In the genomic region with DNA sequence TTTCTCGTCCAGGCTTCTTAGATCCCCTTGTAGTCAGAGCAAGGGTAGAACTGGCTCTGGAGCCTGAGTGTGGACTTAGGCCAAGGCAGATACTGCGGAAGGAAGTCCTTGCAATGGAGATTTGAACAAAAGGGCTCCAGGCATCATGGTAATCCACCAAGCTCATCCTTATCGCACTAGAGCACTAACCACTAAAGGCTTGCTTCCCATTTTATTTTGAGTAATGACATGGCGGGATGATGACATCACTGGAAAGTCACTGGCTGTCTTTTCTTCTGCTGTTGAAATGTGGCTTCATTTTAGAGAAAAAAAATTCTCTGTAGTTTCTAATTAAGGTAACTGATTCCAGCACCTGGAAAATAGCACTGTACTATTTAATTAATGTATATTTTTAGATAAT, we compare ENCODE assay signal across 18 mouse cellular contexts.
"Had no signal": no experiment of that assay in that cellular context is flagged by ENCODE, and none has a peak within 500 bp of the region (broad histone marks: within the 10 kb centered on the region; RNA-seq: fewer than 3 reads in every experiment).

No protein-coding gene starts in this region.

- H3K27me3 ChIP-seq: limb, embryonic 13.5 days; megakaryocyte, embryonic 14.5 days; midbrain, embryonic 12.5 days; neural tube, embryonic 13.5 days; stomach, embryonic 15.5 days had no signal

- H3K9ac ChIP-seq: limb, embryonic 13.5 days; liver, embryonic 14.5 days; midbrain, embryonic 12.5 days; neural tube, embryonic 13.5 days; stomach, embryonic 15.5 days had no signal

- H3K4me1 ChIP-seq: midbrain, embryonic 12.5 days; neural tube, embryonic 13.5 days; stomach, embryonic 15.5 days had no signal

- H3K36me3 ChIP-seq: limb, embryonic 13.5 days; midbrain, embryonic 12.5 days; neural tube, embryonic 13.5 days; stomach, embryonic 15.5 days had no signal

- H3K27ac ChIP-seq: kidney, postnatal 0 days; limb, embryonic 13.5 days; liver, embryonic 14.5 days; midbrain, embryonic 12.5 days; neural tube, embryonic 13.5 days; stomach, embryonic 15.5 days had no signal

- H3K4me2 ChIP-seq: limb, embryonic 13.5 days; midbrain, embryonic 12.5 days; neural tube, embryonic 13.5 days; stomach, embryonic 15.5 days had no signal

- ATAC-seq: lung, postnatal 0 days; midbrain, embryonic 16.5 days had no signal

- H3K4me3 ChIP-seq: limb, embryonic 13.5 days; megakaryocyte, embryonic 14.5 days; midbrain, embryonic 12.5 days; neural tube, embryonic 13.5 days; stomach, embryonic 15.5 days had no signal

- DNase-seq: kidney, adult 11 months; kidney, adult 9 months; kidney, postnatal 36 days; layer of hippocampus, adult 9-11 months; lung, adult 2 months; lung, postnatal 36 days; right cerebral cortex, postnatal 14 days; thymus, adult 2 months; thymus, postnatal 25 days had no signal

- H3K9me3 ChIP-seq: limb, embryonic 13.5 days; megakaryocyte, embryonic 14.5 days; midbrain, embryonic 12.5 days; neural tube, embryonic 13.5 days; stomach, embryonic 15.5 days had no signal
